Mouse (Mus musculus) hematopoietic stem cell, adult 5-6 weeks (primary cell): ENCODE measurements around the gene Gm49373. TPM values are rescaled to one million over a fixed set of nuclear protein-coding genes. Genes with fewer than 3 reads are reported as not detected.

Experiments used
- ATAC-seq, 2 experiments: fragments of 125-278 bp in 1 of 2; replicated peaks in 1 of 2; 2 replicates each; pipeline ENCODE4 v1.8.0; 2016 to 2017; ENCODE audit warnings: inconsistent platforms in 2 of 2, mild to moderate bottlenecking in 2 of 2, moderate number of reproducible peaks in 2 of 2, low read depth in 1 of 2, moderate TSS enrichment in 1 of 2; ENCODE audit not compliant: low FRiP score in 2 of 2, poor library complexity in 2 of 2, severe bottlenecking in 2 of 2, insufficient read depth in 1 of 2, low TSS enrichment in 1 of 2
- total RNA-seq: library from RNA; stranded (forward); fragments of 172-1452, 232-1000 nt; gene quantifications from 2 replicates; pipeline ENCODE4 v1.2.3, GENCODE M21; 2017

Gene Gm49373
- 0.44 TPM in 1 of 2 replicates, not detected in the other for total RNA-seq

GRCm38 (mm10) chr9:21073044-21073840, at the start of gene Gm49373, which contains the start of gene Fdx1l:
Gene Gm49373 (minus strand): TSS chr9:21073096.
Gene Fdx1l (minus strand): TSS chr9:21073614.
- peak; percentile 89 to 92 for ATAC-seq

- ATAC-seq, result no peak
These were observed 48.6 kb upstream of the Gm49373 start for GRCm38 (mm10) chr9:21121483-21121882.

GRCm38 (mm10) chr9:21117073-21117472, 44.2 kb upstream of the Gm49373 start:
- no peak for ATAC-seq

GRCm38 (mm10) chr9:21115105-21115504, 42.2 kb upstream of the Gm49373 start:
- ATAC-seq, result no peak

GRCm38 (mm10) chr9:21114190-21114589, 41.3 kb upstream of the Gm49373 start:
- no peak for ATAC-seq

GRCm38 (mm10) chr9:21113751-21114150, 40.9 kb upstream of the Gm49373 start:
- no peak for ATAC-seq

- no peak for ATAC-seq
These were observed 34.8 kb upstream of the Gm49373 start for GRCm38 (mm10) chr9:21107607-21108237.

- ATAC-seq, result no peak
These were observed 33.1 kb upstream of the Gm49373 start for GRCm38 (mm10) chr9:21105760-21106564.

- no peak for ATAC-seq
These were observed 31.9 kb upstream of the Gm49373 start for GRCm38 (mm10) chr9:21104814-21105213.

GRCm38 (mm10) chr9:21102076-21102475, 29.2 kb upstream of the Gm49373 start:
- ATAC-seq, result no peak

DNA sequence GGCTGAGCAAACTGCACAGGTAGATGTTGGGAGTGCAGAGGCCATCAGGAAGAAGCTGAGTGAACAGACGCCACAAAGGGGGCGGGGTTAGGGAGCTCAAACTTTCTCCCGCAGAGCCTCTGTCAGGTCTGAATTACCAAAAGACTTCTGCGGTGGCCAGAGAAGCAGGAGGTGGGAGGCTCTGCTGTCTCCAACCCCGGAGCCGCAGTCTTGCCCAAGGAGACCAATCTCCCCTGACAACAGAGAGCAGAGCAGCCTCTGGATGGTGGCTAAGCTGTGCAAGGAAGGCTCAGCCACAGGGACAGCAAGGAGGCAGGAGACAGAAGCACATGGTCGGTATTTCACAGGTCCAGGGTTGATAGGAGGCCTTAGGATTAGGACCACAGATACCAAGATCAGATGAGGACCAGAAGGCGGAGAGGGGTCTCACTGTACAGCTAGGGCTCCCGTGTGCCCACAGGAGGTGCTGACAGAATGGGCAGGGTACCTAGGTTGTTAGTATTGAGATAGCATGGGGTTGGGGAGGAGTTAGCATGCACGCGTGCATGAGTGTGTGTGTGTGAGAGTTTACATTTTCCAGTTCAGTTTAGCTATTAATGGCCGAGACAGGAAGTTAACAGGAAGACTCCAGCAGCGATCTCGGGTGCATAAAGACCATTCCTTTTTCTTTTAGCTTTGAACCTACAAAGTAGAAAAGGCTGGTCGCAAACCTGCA, 27.7 kb upstream of the Gm49373 start:
- peak; percentile 51 to 55 for ATAC-seq

DNA sequence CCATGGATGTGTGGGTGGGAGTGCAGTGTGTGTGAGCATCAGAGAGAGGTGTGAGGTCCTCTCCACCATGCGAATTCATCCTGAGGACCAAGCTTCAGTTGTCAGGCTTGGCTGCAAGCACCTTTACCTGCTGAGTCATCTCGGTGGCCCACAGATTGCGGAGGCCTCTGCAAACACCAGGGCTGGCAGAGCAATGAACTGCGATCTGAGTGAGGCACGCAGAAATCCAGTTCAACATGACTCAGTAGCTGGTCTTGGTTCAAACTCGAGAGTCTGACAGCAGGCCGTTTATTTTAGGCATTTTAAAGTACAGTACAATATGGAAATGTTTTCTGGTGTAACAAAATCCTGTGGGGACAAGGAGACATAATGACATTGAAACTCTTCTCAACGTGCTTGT, 24.9 kb upstream of the Gm49373 start:
- no peak for ATAC-seq

- no peak for ATAC-seq
These were observed 23.1 kb upstream of the Gm49373 start for GRCm38 (mm10) chr9:21095958-21096357.

DNA sequence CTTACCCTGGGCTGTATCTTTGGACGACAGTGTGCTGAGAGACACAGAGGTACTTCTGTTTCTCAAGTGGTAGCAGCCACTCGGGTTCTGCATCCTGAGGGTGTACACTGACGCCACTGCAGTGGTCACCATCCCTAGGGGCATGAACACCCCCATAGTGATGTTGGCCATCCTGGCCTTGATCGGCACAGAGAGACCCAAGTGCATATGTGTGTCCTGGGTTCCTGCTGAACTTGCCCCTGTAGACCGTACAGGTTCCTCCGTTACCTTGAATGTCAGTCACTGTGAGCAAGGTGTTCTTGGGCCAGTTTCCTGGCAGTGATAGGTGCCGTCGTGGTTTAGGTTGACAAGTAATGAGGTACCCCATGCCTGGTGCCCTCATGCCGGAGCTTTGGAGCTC, 20.5 kb upstream of the Gm49373 start:
- no peak for ATAC-seq

DNA sequence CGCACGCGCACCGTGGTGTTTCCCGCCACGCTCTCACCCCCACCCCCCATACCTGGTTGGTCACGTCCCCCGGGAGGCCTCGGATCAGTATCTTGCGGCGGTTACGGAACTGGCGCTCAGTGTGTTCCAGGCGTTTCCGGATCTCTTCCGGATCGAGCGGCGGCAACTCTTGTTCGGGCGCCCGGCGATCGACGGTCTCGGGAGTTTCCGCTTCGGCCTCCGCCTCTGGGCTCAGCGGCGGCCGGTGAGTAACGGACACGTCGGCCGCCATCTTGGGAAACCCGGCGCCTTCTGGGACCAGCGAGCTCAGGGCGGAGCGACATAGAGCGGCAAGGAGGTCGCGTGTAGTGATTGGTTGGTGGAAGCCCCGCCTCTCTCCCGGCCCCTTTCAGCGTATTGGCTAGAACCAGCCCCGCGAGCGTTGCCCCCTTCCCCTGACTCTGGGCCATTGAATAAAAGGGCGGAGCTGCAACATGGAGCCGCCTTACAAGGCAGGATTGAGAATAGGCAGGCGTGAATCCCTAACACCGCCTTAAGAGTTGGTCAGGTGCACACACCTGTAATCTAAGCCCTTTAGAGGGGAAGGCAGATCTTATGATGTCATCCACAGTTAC, 18.9 kb upstream of the Gm49373 start, which contains the start of the genes Gm38431 and Raver1:
Gene Gm38431, minus strand, starts transcription at position 291 of the 614 bp plus-strand sequence.
Gene Raver1, minus strand, starts transcription at position 302 of the 614 bp plus-strand sequence.
- peak; percentile 98 for ATAC-seq

GRCm38 (mm10) chr9:21090972-21091706, 18.2 kb upstream of the Gm49373 start:
- peak in 1 of 2 experiments; percentile 1; a peak in 1 of 4 replicates for ATAC-seq
